Mouse (Mus musculus): ENCODE results near the gene Tns2. TPM values are rescaled to one million over a fixed set of nuclear protein-coding genes. Genes with fewer than 3 reads are reported as not detected.

Tns2 gene
- polyA plus RNA-seq, 2 experiments = 3.7 to 5.2 TPM

GRCm38 (mm10) chr15:102110271-102110670, 10.1 kb downstream of the Tns2 start:
- Histone ChIP-seq H3K4me1 (replicated peaks; ENCODE audit: control insufficient read depth in 2 of 2, insufficient read depth in 2 of 2, low read length in 1 of 2) (peaks cover 0 to 2% of the 10 kb centered on the region in 2 experiments; a peak in 1 of 4 replicates), H3K4me2 (ENCODE audit: low read depth) (no peak overlapping the region), H3K27me3 (ENCODE audit: control insufficient read depth, insufficient read depth, low read length) (peaks cover 4% of the 10 kb centered on the region), H3K36me3 (replicated peaks; ENCODE audit: control insufficient read depth, insufficient read depth, low read depth) (no peaks in the 10 kb centered on the region), H3K9me3 (ENCODE audit: control insufficient read depth, low read length) (no peaks in the 10 kb centered on the region), H3K9ac (replicated peaks) (no peak overlapping the region), H3K4me3 (ENCODE audit: insufficient read depth in 1 of 2, low read depth in 2 of 2, low read length in 2 of 2) (no peak overlapping the region), H3K27ac (no peak overlapping the region)
- TF ChIP-seq CTCF (IDR thresholded peaks at IDR 0.05; ENCODE audit: low read depth) = no peak
- no peak for TF ChIP-seq EP300 (IDR thresholded peaks at IDR 0.05; ENCODE audit: low read depth)
- 71% methylated on average over 7 of the region's 7 CpGs for WGBS (ENCODE audit: insufficient replicate concordance)
- ATAC-seq (ENCODE audit: insufficient read depth) (no peak), DNase-seq (ENCODE audit: low read depth in 3 of 3, low spot score in 3 of 3) (no peak)

GRCm38 (mm10) chr15:102110701-102111494, 10.7 kb downstream of the Tns2 start:
- DNase-seq (ENCODE audit: low read depth in 3 of 3, low spot score in 3 of 3) = no peak
- H3K4me1 ChIP-seq (replicated peaks; ENCODE audit: control insufficient read depth in 2 of 2, insufficient read depth in 2 of 2, low read length in 1 of 2) = peaks cover 0 to 2% of the 10 kb centered on the region in 2 experiments; a peak in 1 of 4 replicates
- H3K27ac ChIP-seq = no peak overlapping the region
- H3K27me3 ChIP-seq (ENCODE audit: control insufficient read depth, insufficient read depth, low read length) = peaks cover 4% of the 10 kb centered on the region
- H3K9me3 ChIP-seq (ENCODE audit: control insufficient read depth, low read length) = no peaks in the 10 kb centered on the region
- WGBS (ENCODE audit: insufficient replicate concordance) = 61% methylated on average over 29 of the region's 29 CpGs
- H3K9ac ChIP-seq (replicated peaks) = no peak overlapping the region
- no peak for TF ChIP-seq CTCF (IDR thresholded peaks at IDR 0.05; ENCODE audit: low read depth)
- no peak for TF ChIP-seq EP300 (IDR thresholded peaks at IDR 0.05; ENCODE audit: low read depth)
- no peak for ATAC-seq (ENCODE audit: insufficient read depth)
- H3K36me3 ChIP-seq (replicated peaks; ENCODE audit: control insufficient read depth, insufficient read depth, low read depth) = no peaks in the 10 kb centered on the region
- H3K4me2 ChIP-seq (ENCODE audit: low read depth) = no peak overlapping the region
- H3K4me3 ChIP-seq (ENCODE audit: insufficient read depth in 1 of 2, low read depth in 2 of 2, low read length in 2 of 2) = no peak overlapping the region

- ATAC-seq (ENCODE audit: insufficient read depth) = no peak
- no peak for DNase-seq (ENCODE audit: low read depth in 3 of 3, low spot score in 3 of 3)
- Histone ChIP-seq H3K27ac (no peak overlapping the region), H3K4me1 (replicated peaks; ENCODE audit: control insufficient read depth in 2 of 2, insufficient read depth in 2 of 2, low read length in 1 of 2) (peaks cover 0 to 2% of the 10 kb centered on the region in 2 experiments; a peak in 1 of 4 replicates), H3K4me3 (ENCODE audit: insufficient read depth in 1 of 2, low read depth in 2 of 2, low read length in 2 of 2) (no peak overlapping the region), H3K27me3 (ENCODE audit: control insufficient read depth, insufficient read depth, low read length) (peaks cover 2% of the 10 kb centered on the region), H3K9me3 (ENCODE audit: control insufficient read depth, low read length) (no peaks in the 10 kb centered on the region), H3K36me3 (replicated peaks; ENCODE audit: control insufficient read depth, insufficient read depth, low read depth) (no peaks in the 10 kb centered on the region), H3K9ac (replicated peaks) (no peak overlapping the region), H3K4me2 (ENCODE audit: low read depth) (no peak overlapping the region)
- TF ChIP-seq CTCF (IDR thresholded peaks at IDR 0.05; ENCODE audit: low read depth) (no peak), EP300 (IDR thresholded peaks at IDR 0.05; ENCODE audit: low read depth) (no peak)
- WGBS (ENCODE audit: insufficient replicate concordance) = 68% methylated on average over 11 of the region's 11 CpGs
Observed at GRCm38 (mm10) chr15:102111495-102111829, 11.2 kb downstream of the Tns2 start.

GRCm38 (mm10) chr15:102112181-102112580, 12.0 kb downstream of the Tns2 start:
- Histone ChIP-seq H3K9me3 (ENCODE audit: control insufficient read depth, low read length) (no peaks in the 10 kb centered on the region), H3K27ac (no peak overlapping the region), H3K4me3 (ENCODE audit: insufficient read depth in 1 of 2, low read depth in 2 of 2, low read length in 2 of 2) (no peak overlapping the region), H3K4me2 (ENCODE audit: low read depth) (no peak overlapping the region), H3K9ac (replicated peaks) (no peak overlapping the region), H3K36me3 (replicated peaks; ENCODE audit: control insufficient read depth, insufficient read depth, low read depth) (no peaks in the 10 kb centered on the region), H3K4me1 (replicated peaks; ENCODE audit: control insufficient read depth in 2 of 2, insufficient read depth in 2 of 2, low read length in 1 of 2) (peaks cover 0 to 2% of the 10 kb centered on the region in 2 experiments; a peak in 1 of 4 replicates), H3K27me3 (ENCODE audit: control insufficient read depth, insufficient read depth, low read length) (no peaks in the 10 kb centered on the region)
- DNase-seq (ENCODE audit: low read depth in 3 of 3, low spot score in 3 of 3) (no peak), ATAC-seq (ENCODE audit: insufficient read depth) (no peak)
- 78% methylated on average over 6 of the region's 6 CpGs for WGBS (ENCODE audit: insufficient replicate concordance)
- TF ChIP-seq CTCF (IDR thresholded peaks at IDR 0.05; ENCODE audit: low read depth) (no peak), EP300 (IDR thresholded peaks at IDR 0.05; ENCODE audit: low read depth) (no peak)

GRCm38 (mm10) chr15:102112827-102113226, 12.6 kb downstream of the Tns2 start:
- H3K9me3 ChIP-seq (ENCODE audit: control insufficient read depth, low read length) = no peaks in the 10 kb centered on the region
- DNase-seq (ENCODE audit: low read depth in 3 of 3, low spot score in 3 of 3) = no peak
- H3K27me3 ChIP-seq (ENCODE audit: control insufficient read depth, insufficient read depth, low read length) = no peaks in the 10 kb centered on the region
- peaks cover 0 to under 1% of the 10 kb centered on the region in 2 experiments; a peak in 1 of 4 replicates for H3K4me1 ChIP-seq (replicated peaks; ENCODE audit: control insufficient read depth in 2 of 2, insufficient read depth in 2 of 2, low read length in 1 of 2)
- no peak overlapping the region for H3K9ac ChIP-seq (replicated peaks)
- H3K4me2 ChIP-seq (ENCODE audit: low read depth) = no peak overlapping the region
- 63% methylated on average over 8 of the region's 8 CpGs for WGBS (ENCODE audit: insufficient replicate concordance)
- no peak for ATAC-seq (ENCODE audit: insufficient read depth)
- no peaks in the 10 kb centered on the region for H3K36me3 ChIP-seq (replicated peaks; ENCODE audit: control insufficient read depth, insufficient read depth, low read depth)
- no peak overlapping the region for H3K27ac ChIP-seq
- H3K4me3 ChIP-seq (ENCODE audit: insufficient read depth in 1 of 2, low read depth in 2 of 2, low read length in 2 of 2) = no peak overlapping the region
- no peak for TF ChIP-seq EP300 (IDR thresholded peaks at IDR 0.05; ENCODE audit: low read depth)
- TF ChIP-seq CTCF (IDR thresholded peaks at IDR 0.05; ENCODE audit: low read depth) = no peak

Measured in liver, embryonic 14.5 days (tissue).